Mouse (Mus musculus): ENCODE data around the gene Rasl10b.

DNA sequence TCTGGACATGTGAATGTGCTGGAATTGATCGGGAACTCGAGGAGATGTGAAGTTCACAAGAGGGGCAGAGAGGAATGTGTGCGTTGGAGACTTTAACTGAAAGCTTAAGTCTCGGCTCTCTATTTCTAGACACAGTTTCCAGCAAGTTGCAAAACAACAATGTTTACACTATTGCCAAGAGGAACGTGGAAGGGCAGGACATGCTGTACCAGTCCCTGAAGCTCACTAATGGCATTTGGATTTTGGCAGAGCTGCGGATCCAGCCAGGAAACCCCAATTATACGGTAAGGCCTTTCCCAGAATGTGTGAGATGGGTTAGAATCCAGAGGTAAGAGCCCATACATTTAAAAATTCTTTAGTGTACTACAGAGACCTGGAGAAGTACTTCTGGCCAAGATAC is 11.3 kb upstream of the Rasl10b start:
- TF ChIP-seq CTCF (IDR thresholded peaks at IDR 0.05; ENCODE audit: control insufficient read depth, insufficient read depth, insufficient read length) (no peak), CEBPB (IDR thresholded peaks at IDR 0.05; ENCODE audit: low read depth) (no peak)

Measured in C2C12 (cell line).